Mouse (Mus musculus): ENCODE data around the gene Capn7. TPM values are rescaled to one million over a fixed set of nuclear protein-coding genes. Genes with fewer than 3 reads are reported as not detected.
A peak's percentile ranks its signal among the peaks of the same experiment; 100 is the strongest.

The Capn7 gene
- polyA plus RNA-seq, 1 experiment, result 9.3 TPM

DNA sequence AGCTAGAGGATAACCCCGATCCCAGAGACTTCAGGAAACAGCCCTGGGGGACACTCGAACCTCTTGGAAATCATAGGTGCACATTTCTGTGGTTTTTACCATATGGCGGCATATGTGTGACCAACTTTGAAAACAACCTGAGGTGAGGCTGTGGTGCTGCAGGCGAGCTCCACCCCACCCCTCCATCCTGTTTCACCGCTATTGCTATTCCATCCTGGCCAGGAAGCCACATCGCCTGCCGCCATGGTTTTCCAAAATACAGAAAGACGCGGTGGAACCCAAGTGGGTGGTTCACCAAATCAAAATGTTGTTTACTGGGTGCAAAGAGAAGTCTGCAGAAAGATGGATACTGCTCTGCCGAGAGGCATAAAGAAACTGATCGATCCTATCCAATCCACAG lies 62.4 kb downstream of the Capn7 start:
- Histone ChIP-seq H3K36me3 (ENCODE audit: control insufficient read depth, insufficient read depth) (no peaks in the 10 kb centered on the region), H3K4me2 (ENCODE audit: low read depth) (no peak overlapping the region), H3K27me3 (ENCODE audit: control insufficient read depth, insufficient read depth, insufficient read length) (no peaks in the 10 kb centered on the region), H3K79me2 (ENCODE audit: control insufficient read depth, insufficient read depth) (no peaks in the 10 kb centered on the region), H3K4me3 (no peak overlapping the region), H3ac (ENCODE audit: control insufficient read depth, insufficient read length) (no peak overlapping the region)
- TF ChIP-seq POLR2A (IDR thresholded peaks at IDR 0.05; ENCODE audit: insufficient read length, low read depth) (no peak), TCF12 (IDR thresholded peaks at IDR 0.05; ENCODE audit: insufficient read depth, poor library complexity, severe bottlenecking) (no peak), SRF (IDR thresholded peaks at IDR 0.05; ENCODE audit: control insufficient read depth, insufficient read length, low read depth) (no peak), TCF3 (IDR thresholded peaks at IDR 0.05; ENCODE audit: insufficient read length, low read depth) (no peak), MAX (IDR thresholded peaks at IDR 0.05; ENCODE audit: low read depth) (no peak), E2F4 (IDR thresholded peaks at IDR 0.05; ENCODE audit: insufficient read depth) (no peak)

DNA sequence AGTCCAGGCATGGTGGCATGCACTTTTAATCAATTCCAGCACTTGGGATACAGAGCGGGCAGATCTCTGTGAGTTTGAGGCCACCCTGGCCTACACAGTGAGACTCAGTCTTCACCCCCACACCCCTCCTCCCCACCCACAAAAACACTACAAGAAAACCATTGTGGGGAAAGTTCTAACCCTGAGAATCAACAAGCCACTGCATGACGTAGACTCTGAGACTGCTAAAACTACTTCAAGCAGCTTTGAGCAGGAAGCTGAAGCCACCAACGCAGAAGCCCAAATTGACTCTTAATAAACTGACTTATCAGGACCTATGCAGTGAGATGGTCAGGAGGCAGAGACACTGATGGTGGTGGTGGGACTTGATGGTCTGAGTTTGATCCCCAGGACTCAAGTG lies 62.8 kb downstream of the Capn7 start:
- no peaks in the 10 kb centered on the region for H3K27me3 ChIP-seq (ENCODE audit: control insufficient read depth, insufficient read depth, insufficient read length)

DNA sequence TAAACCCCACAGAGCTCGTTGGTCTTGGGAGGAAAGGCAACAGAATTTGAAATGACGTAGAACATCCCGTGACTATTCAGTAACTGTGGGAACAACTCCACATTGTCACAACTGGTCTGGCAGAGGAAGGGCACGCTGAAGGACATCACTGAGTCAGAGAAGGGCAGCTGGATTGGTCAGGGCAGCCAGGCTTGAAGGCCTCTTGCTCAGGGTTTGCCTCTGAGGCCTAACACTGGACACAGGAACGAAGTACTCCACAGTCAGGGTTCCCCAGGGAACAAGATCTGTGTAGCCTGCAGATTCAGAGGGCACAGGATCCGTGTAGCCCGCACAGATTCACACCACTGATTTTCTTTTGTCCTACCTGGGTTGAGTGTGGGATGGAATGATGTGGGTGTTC lies 63.8 kb downstream of the Capn7 start:
- no peak overlapping the region for H3ac ChIP-seq (ENCODE audit: control insufficient read depth, insufficient read length)
- H3K4me2 ChIP-seq (ENCODE audit: low read depth), result no peak overlapping the region
- H3K4me3 ChIP-seq, result no peak overlapping the region
- no peak for TF ChIP-seq POLR2AphosphoS2 (IDR thresholded peaks at IDR 0.05; ENCODE audit: insufficient read length, low read depth)
- TF ChIP-seq REST (IDR thresholded peaks at IDR 0.05; ENCODE audit: insufficient read depth, insufficient read length), result no peak
- TF ChIP-seq E2F4 (IDR thresholded peaks at IDR 0.05; ENCODE audit: insufficient read depth), result no peak
- TF ChIP-seq CEBPB (IDR thresholded peaks at IDR 0.05; ENCODE audit: insufficient read depth, poor library complexity, severe bottlenecking), result no peak
- no peak for TF ChIP-seq MYOD1 (IDR thresholded peaks at IDR 0.05; ENCODE audit: control insufficient read depth in 1 of 3, insufficient read length in 2 of 3, low read depth in 2 of 3)
- TF ChIP-seq TCF12 (IDR thresholded peaks at IDR 0.05; ENCODE audit: insufficient read depth, poor library complexity, severe bottlenecking), result no peak
- no peak for TF ChIP-seq SRF (IDR thresholded peaks at IDR 0.05; ENCODE audit: control insufficient read depth, insufficient read length, low read depth)
- TF ChIP-seq POLR2A (IDR thresholded peaks at IDR 0.05; ENCODE audit: insufficient read length, low read depth), result no peak
- no peak for TF ChIP-seq MYOG (IDR thresholded peaks at IDR 0.05; ENCODE audit: control insufficient read depth in 1 of 3, insufficient read depth in 1 of 3, insufficient read length in 2 of 3, low read depth in 2 of 3)
- H3K36me3 ChIP-seq (ENCODE audit: control insufficient read depth, insufficient read depth), result no peaks in the 10 kb centered on the region
- no peaks in the 10 kb centered on the region for H3K27me3 ChIP-seq (ENCODE audit: control insufficient read depth, insufficient read depth, insufficient read length)
- no peaks in the 10 kb centered on the region for H3K79me2 ChIP-seq (ENCODE audit: control insufficient read depth, insufficient read depth)

More for the DNA sequence above, 62.8 kb downstream of the Capn7 start:
- no peak overlapping the region for H3K4me2 ChIP-seq (ENCODE audit: low read depth)
- H3K36me3 ChIP-seq (ENCODE audit: control insufficient read depth, insufficient read depth), result no peaks in the 10 kb centered on the region
- H3K4me3 ChIP-seq, result no peak overlapping the region
- no peaks in the 10 kb centered on the region for H3K79me2 ChIP-seq (ENCODE audit: control insufficient read depth, insufficient read depth)
- no peak for TF ChIP-seq TCF12 (IDR thresholded peaks at IDR 0.05; ENCODE audit: insufficient read depth, poor library complexity, severe bottlenecking)
- no peak for TF ChIP-seq MYOG (IDR thresholded peaks at IDR 0.05; ENCODE audit: control insufficient read depth in 1 of 3, insufficient read depth in 1 of 3, insufficient read length in 2 of 3, low read depth in 2 of 3)
- no peak for TF ChIP-seq SRF (IDR thresholded peaks at IDR 0.05; ENCODE audit: control insufficient read depth, insufficient read length, low read depth)
- TF ChIP-seq MAX (IDR thresholded peaks at IDR 0.05; ENCODE audit: low read depth), result no peak
- TF ChIP-seq POLR2A (IDR thresholded peaks at IDR 0.05; ENCODE audit: insufficient read length, low read depth), result no peak
- no peak for TF ChIP-seq TCF3 (IDR thresholded peaks at IDR 0.05; ENCODE audit: insufficient read length, low read depth)
- TF ChIP-seq REST (IDR thresholded peaks at IDR 0.05; ENCODE audit: insufficient read depth, insufficient read length), result no peak
- no peak for TF ChIP-seq E2F4 (IDR thresholded peaks at IDR 0.05; ENCODE audit: insufficient read depth)
- no peak for TF ChIP-seq USF1 (IDR thresholded peaks at IDR 0.05; ENCODE audit: low read depth)
- no peak for TF ChIP-seq POLR2AphosphoS2 (IDR thresholded peaks at IDR 0.05; ENCODE audit: insufficient read length, low read depth)
- TF ChIP-seq CEBPB (IDR thresholded peaks at IDR 0.05; ENCODE audit: insufficient read depth, poor library complexity, severe bottlenecking), result no peak
- TF ChIP-seq MYOD1 (IDR thresholded peaks at IDR 0.05; ENCODE audit: control insufficient read depth in 1 of 3, insufficient read length in 2 of 3, low read depth in 2 of 3), result no peak
- H3ac ChIP-seq (ENCODE audit: control insufficient read depth, insufficient read length), result no peak overlapping the region

DNA sequence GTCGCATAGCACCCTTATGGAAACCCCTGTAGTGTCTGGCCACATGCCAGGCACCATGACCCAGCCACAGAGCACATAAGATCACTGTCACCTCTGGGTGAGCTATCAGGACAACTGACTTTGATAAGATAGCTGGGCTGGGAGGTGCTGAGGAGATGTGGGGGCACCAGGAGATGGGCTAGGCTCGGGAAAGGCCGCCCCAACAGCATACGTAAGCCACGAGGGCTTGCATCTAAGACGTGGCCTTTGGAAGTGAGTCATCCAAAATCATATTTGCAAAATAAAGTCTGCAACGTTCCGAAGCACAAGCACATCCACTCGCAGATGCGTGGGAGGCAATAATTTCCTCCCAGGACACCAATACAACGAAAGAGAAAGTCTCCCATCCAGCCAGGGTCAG lies 64.5 kb downstream of the Capn7 start:
- TF ChIP-seq CEBPB (IDR thresholded peaks at IDR 0.05; ENCODE audit: insufficient read depth, poor library complexity, severe bottlenecking) (no peak), POLR2A (IDR thresholded peaks at IDR 0.05; ENCODE audit: insufficient read length, low read depth) (no peak), REST (IDR thresholded peaks at IDR 0.05; ENCODE audit: insufficient read depth, insufficient read length) (no peak), SRF (IDR thresholded peaks at IDR 0.05; ENCODE audit: control insufficient read depth, insufficient read length, low read depth) (no peak), USF1 (IDR thresholded peaks at IDR 0.05; ENCODE audit: low read depth) (no peak), POLR2AphosphoS2 (IDR thresholded peaks at IDR 0.05; ENCODE audit: insufficient read length, low read depth) (no peak), E2F4 (IDR thresholded peaks at IDR 0.05; ENCODE audit: insufficient read depth) (no peak), MAX (IDR thresholded peaks at IDR 0.05; ENCODE audit: low read depth) (no peak), MYOG (IDR thresholded peaks at IDR 0.05; ENCODE audit: control insufficient read depth in 1 of 3, insufficient read depth in 1 of 3, insufficient read length in 2 of 3, low read depth in 2 of 3) (no peak), TCF3 (IDR thresholded peaks at IDR 0.05; ENCODE audit: insufficient read length, low read depth) (no peak), TCF12 (IDR thresholded peaks at IDR 0.05; ENCODE audit: insufficient read depth, poor library complexity, severe bottlenecking) (no peak), MYOD1 (IDR thresholded peaks at IDR 0.05; ENCODE audit: control insufficient read depth in 1 of 3, insufficient read length in 2 of 3, low read depth in 2 of 3) (no peak)
- Histone ChIP-seq H3K4me3 (no peak overlapping the region), H3K36me3 (ENCODE audit: control insufficient read depth, insufficient read depth) (no peaks in the 10 kb centered on the region), H3ac (ENCODE audit: control insufficient read depth, insufficient read length) (no peak overlapping the region), H3K79me2 (ENCODE audit: control insufficient read depth, insufficient read depth) (no peaks in the 10 kb centered on the region), H3K27me3 (ENCODE audit: control insufficient read depth, insufficient read depth, insufficient read length) (no peaks in the 10 kb centered on the region), H3K4me2 (ENCODE audit: low read depth) (peak overlapping the region; percentile 52)

DNA sequence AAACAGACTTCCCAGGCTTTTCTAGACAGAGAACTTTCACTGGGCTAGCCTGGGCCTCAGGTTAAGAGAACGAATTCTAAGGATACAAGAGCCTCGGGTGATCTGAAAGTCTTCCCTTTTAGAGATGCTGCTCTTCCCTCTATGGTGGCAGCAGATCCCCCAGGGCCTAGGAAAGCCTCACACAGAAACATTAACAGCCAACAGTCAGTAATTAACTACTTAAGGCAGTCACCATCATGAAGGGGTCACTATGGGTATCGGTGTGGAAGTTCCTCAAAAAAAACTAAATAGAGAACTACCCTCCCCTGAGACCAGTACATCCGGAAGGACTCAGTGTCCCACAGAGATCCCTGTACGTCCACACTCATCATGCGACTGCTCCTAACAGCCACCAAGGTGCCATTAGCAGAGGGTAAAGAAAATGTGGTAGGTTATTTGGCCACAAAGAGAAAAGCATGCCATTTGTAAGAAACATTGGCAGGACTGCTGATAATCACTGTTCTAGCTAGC lies 65.5 kb downstream of the Capn7 start:
- Histone ChIP-seq H3K27me3 (ENCODE audit: control insufficient read depth, insufficient read depth, insufficient read length) (no peaks in the 10 kb centered on the region), H3K79me2 (ENCODE audit: control insufficient read depth, insufficient read depth) (no peaks in the 10 kb centered on the region), H3K4me3 (no peak overlapping the region), H3K4me2 (ENCODE audit: low read depth) (no peak overlapping the region), H3K36me3 (ENCODE audit: control insufficient read depth, insufficient read depth) (no peaks in the 10 kb centered on the region), H3ac (ENCODE audit: control insufficient read depth, insufficient read length) (no peak overlapping the region)
- TF ChIP-seq SRF (IDR thresholded peaks at IDR 0.05; ENCODE audit: control insufficient read depth, insufficient read length, low read depth), result no peak
- TF ChIP-seq MAX (IDR thresholded peaks at IDR 0.05; ENCODE audit: low read depth), result no peak
- TF ChIP-seq MYOD1 (IDR thresholded peaks at IDR 0.05; ENCODE audit: control insufficient read depth in 1 of 3, insufficient read length in 2 of 3, low read depth in 2 of 3), result no peak
- TF ChIP-seq POLR2AphosphoS2 (IDR thresholded peaks at IDR 0.05; ENCODE audit: insufficient read length, low read depth), result no peak
- TF ChIP-seq E2F4 (IDR thresholded peaks at IDR 0.05; ENCODE audit: insufficient read depth), result no peak
- TF ChIP-seq TCF3 (IDR thresholded peaks at IDR 0.05; ENCODE audit: insufficient read length, low read depth), result no peak
- TF ChIP-seq POLR2A (IDR thresholded peaks at IDR 0.05; ENCODE audit: insufficient read length, low read depth), result no peak
- TF ChIP-seq MYOG (IDR thresholded peaks at IDR 0.05; ENCODE audit: control insufficient read depth in 1 of 3, insufficient read depth in 1 of 3, insufficient read length in 2 of 3, low read depth in 2 of 3), result no peak
- no peak for TF ChIP-seq CEBPB (IDR thresholded peaks at IDR 0.05; ENCODE audit: insufficient read depth, poor library complexity, severe bottlenecking)
